Mouse (Mus musculus): ENCODE measurements around the gene Psenen.

DNA sequence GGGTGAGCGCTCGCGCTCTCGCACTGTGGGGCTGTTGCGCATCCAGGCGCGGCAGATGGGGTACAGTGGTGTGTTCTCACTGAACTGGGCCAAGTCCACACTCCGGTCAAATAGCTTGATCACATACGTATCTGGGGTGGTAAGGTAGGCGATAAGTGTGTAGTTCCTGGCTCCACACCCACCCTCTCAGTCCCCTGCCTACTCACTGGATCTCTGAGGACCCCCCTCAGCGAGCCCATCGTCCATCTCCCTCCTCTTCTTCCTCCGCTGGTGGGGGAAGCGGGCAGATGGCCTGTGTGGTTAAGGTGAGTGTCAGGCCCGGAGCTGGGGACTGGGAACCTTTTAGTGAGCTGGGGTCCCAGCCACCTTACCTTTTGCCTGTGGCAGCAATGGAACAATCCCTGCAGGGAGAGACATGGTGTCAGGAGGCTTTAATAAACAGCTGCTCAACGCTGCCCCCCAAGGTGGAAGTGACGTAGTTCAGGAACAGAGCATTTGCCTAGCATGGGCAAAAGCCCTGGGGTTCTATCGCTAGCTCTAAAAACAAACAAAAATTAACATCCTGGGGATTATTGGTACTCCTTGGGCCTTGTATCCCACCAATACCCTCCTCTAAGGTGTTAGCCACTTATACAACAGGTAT, 6.4 kb downstream of the Psenen start:
- peak; percentile 18; the same call in 1 of the 2 replicates for TF ChIP-seq CTCF (IDR thresholded peaks at IDR 0.05; ENCODE audit: borderline replicate concordance, insufficient read depth, low read length)
- TF ChIP-seq POLR2A (IDR thresholded peaks at IDR 0.05; ENCODE audit: low read depth, low read length), result no peak

Data from embryonic fibroblast, embryonic 13.5 days (primary cell).